Mouse (Mus musculus): ENCODE results near the gene Fam219a.

DNA sequence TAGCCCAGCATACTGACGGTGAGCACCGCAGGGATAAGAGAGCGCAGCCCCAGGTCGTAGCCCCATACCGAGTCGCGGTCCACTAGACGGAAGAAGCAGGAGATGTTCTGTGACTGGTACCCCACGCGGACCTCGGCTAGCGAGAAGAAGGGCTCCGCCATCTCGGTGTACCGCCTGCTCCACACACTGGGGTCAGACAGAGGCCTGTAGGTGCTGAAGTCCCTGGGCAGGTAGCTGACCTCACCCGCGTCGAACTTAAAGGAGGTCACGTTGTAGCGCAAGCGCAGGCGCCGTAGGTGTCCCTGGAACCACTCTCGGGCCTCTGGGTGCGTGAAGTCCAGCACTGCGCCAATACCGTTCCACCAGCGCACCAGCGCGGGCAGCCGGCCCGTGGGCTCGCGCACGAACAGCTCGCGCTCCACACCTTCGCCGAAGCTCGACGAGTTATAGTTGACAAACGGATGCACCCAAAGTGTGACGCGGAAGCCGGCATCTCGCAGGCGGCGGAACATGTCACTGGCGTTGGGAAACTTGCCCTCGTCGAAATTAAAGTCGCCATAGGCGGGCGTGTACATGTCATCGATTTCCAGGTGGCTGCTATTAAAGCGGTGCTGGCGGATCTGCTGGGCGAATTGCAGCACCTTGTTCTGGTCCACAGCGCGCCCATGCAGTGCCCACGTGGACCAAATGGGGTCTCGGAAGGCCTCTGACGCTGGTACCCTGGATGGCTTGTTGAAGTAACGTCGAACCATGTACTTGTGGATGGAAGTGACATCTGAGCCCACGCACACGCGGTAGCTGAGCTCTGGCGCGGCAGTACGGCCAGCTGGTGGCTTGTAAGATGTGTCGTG lies 71.1 kb downstream of the Fam219a start:
- TF ChIP-seq CTCF (IDR thresholded peaks at IDR 0.05; ENCODE audit: extremely low read depth, insufficient read depth, insufficient read length, insufficient replicate concordance) (no peak), POLR2A (IDR thresholded peaks at IDR 0.05; ENCODE audit: low read depth, low read length) (no peak)
